Mouse (Mus musculus): ENCODE data around the gene Aldh9a1. TPM values are rescaled to one million over a fixed set of nuclear protein-coding genes. Genes with fewer than 3 reads are reported as not detected.

The Aldh9a1 gene
- polyA plus RNA-seq (2012; rRNA removed; ENCODE audit: low replicate concordance), result 33.9 and 38.8 TPM in 2 replicates

DNA sequence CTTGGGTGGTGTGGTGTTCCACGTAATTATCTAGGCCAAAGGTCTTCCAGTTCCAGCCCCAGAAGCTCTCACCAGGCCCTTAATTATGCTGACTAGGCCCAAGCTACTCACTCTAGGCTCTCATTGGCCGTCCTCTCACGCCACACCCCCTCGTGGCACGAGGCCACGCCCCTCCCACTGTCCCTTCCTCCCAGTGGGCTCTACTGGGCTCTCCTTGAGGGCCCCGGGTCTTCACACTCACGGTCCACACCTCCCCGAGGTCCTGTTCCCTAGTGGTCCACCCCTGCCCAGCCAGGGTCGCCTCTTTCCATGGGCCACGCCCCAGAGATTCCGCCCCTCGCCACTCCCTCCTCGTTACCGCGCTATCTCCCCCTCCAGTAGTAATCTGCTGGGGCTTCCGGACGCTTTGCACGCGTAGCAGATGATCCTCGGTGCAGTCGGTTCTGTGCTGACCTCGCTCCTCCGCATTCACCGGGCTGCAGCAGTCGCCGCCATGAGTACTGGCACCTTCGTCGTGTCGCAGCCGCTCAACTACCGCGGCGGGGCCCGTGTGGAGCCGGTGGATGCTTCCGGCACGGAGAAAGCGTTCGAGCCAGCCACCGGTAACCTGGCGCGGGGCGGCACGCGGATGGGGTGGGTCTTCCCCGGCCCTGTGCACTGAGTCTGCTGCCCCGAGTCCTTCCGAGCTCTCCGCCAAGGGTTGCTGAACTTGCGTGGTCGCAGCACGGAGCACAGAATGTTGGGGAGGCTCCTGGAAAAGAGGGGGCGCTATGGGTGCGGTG is at the start of gene Aldh9a1:
Aldh9a1 (plus strand) TSS at position 177 of the 782 bp plus-strand sequence.

DNA sequence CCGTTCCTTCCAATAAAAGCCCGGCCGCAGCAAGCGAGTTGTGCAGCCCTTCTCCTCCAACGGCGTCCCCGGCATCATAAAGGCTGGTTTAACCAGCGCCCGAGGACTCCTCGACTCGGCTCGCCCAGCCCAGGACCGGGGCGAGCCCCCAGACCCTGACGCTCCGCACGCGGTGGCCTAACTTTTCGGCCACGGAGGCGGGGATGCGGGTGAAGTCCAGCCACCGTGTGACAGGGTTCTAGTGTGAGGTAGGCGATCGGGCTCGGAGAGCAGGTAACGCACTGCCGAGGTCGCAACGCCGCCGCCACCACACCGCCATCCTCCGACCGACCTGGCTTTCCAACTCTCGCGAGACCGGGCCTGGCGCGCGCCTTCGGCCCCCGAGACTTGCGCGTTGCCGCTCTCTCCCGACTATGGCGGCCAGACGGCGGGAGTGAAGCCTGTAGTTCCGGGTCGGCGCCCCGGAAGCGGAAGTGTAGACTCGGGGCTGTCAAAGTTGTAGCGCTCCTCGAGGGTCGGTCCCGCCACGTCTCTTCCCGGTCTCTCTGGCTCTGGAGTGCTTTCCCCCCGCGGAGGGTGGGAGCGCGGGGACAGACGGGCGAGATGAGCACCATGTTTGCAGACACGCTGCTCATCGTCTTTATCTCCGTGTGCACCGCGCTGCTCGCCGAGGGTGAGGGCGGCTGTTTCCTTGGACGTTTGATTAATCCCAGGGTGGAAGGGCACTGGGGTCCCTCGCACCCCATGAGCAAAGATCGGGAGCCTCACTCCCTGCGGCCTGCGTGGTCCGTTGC is 41.3 kb upstream of the Aldh9a1 start, which contains the start of gene Tmco1:
Tmco1 (plus strand) TSS at position 118 of the 794 bp plus-strand sequence.

GRCm38 (mm10) chr1:167393683-167394492 is 44.1 kb downstream of the Aldh9a1 start, which contains the start of gene Mgst3:
Mgst3 (minus strand) TSS chr1:167393841.

Other genes with a start within 250 kb of the Aldh9a1 start
- 18.2 and 25.6 TPM in 2 replicates for gene Uck2, start 64.7 kb upstream of the Aldh9a1 start, polyA plus RNA-seq (2012; rRNA removed; ENCODE audit: low replicate concordance)
- 37.0 and 106 TPM in 2 replicates for gene Tmco1, start 41.6 kb upstream of the Aldh9a1 start, polyA plus RNA-seq (2012; rRNA removed; ENCODE audit: low replicate concordance)
- 385 and 531 TPM in 2 replicates for gene Mgst3, start 43.9 kb downstream of the Aldh9a1 start, polyA plus RNA-seq (2012; rRNA removed; ENCODE audit: low replicate concordance)
- gene Lrrc52, start 116.8 kb downstream of the Aldh9a1 start, polyA plus RNA-seq (2012; rRNA removed; ENCODE audit: low replicate concordance), result 0.23 TPM in 1 of 2 replicates, not detected in the other
- gene Rxrg, start 248.4 kb downstream of the Aldh9a1 start, polyA plus RNA-seq (2012; rRNA removed; ENCODE audit: low replicate concordance), result 13.2 and 27.6 TPM in 2 replicates